Mouse (Mus musculus) liver, embryonic 15.5 days (tissue): Measurements from ENCODE around the gene Naa35. TPM values are rescaled to one million over a fixed set of nuclear protein-coding genes. Genes with fewer than 3 reads are reported as not detected.

Experiments used
- ATAC-seq: fragments of 200-750 bp; cut with Nextera tagmentation; 2 replicates; pipeline ENCODE4 v1.8.0; 2017; ENCODE audit warnings: moderate number of reproducible peaks, mild to moderate bottlenecking, moderate library complexity; ENCODE audit not compliant: insufficient read depth
- H3K27ac ChIP-seq: fragments of 300-500 bp; sonication (generic); replicated peaks from 2 replicates; pipeline ENCODE4 v1.5.1; 2015; ENCODE audit warnings: mild to moderate bottlenecking, inconsistent platforms
- H3K27me3 ChIP-seq: fragments of 300-500 bp; sonication (generic); 2 replicates; pipeline ENCODE4 v1.6.1; 2015; ENCODE audit warnings: mild to moderate bottlenecking, inconsistent platforms
- H3K36me3 ChIP-seq: fragments of 300-500 bp; sonication (generic); replicated peaks from 2 replicates; pipeline ENCODE4 v1.6.1; 2015; ENCODE audit warnings: moderate library complexity, mild to moderate bottlenecking, inconsistent platforms
- H3K4me1 ChIP-seq: fragments of 300-500 bp; sonication (generic); replicated peaks from 2 replicates; pipeline ENCODE4 v1.6.1; 2015; ENCODE audit warnings: inconsistent platforms
- H3K4me2 ChIP-seq: fragments of 300-500 bp; sonication (generic); 2 replicates; pipeline ENCODE4 v1.6.1; 2015; ENCODE audit warnings: moderate library complexity, mild to moderate bottlenecking, inconsistent platforms
- H3K4me3 ChIP-seq: fragments of 300-500 bp; sonication (generic); replicated peaks from 2 replicates; pipeline ENCODE4 v1.5.1; 2015; ENCODE audit warnings: mild to moderate bottlenecking, inconsistent platforms
- H3K9ac ChIP-seq: fragments of 300-500 bp; sonication (generic); 2 replicates; pipeline ENCODE4 v1.6.1; 2015; ENCODE audit warnings: moderate library complexity, mild to moderate bottlenecking, inconsistent platforms
- H3K9me3 ChIP-seq: fragments of 300-500 bp; sonication (generic); replicated peaks from 2 replicates; pipeline ENCODE4 v1.6.1; 2016; ENCODE audit warnings: inconsistent platforms
- WGBS: fragments of 180-500 bp; shearing (Covaris S2); methylation state at CpG from one replicate; pipeline ENCODE4 v1.1.7; 2015; ENCODE audit warnings: mixed read lengths; ENCODE audit not compliant: insufficient replicate concordance; 5-methylcytosine and 5-hydroxymethylcytosine counted together
- polyA plus RNA-seq: library from polyadenylated mRNA; unstranded; fragments of >200 nt; fragmentation: Nextera tagmentation; extraction: Ambion mirVana; gene quantifications from 2 replicates; pipeline ENCODE4 v1.2.1, GENCODE M21; 2015

Naa35 gene
- polyA plus RNA-seq, 1 experiment from 2014 or later, result 26.5 TPM

DNA sequence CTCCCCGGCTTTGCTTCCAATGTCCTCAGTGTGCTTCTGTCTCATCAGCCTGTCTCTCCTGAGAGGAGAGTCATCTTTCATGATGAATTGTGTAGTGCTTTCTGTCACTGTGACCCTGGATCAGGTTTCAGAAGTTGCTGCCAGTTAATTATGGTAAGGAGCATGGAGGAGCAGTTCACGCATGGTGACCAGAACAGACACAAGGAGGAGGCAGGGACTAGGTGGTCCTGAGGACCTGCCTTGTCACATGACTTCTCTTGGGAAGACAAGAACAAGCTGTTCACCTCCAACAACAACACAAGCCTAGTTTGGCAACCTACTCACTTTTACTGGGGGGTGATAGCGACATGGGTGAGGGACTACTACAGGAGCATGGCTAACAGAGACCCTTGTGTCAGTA is 68.1 kb downstream of the Naa35 start:
- Histone ChIP-seq H3K9ac (no peak overlapping the region), H3K36me3 (peaks cover 78% of the 10 kb centered on the region), H3K27me3 (no peaks in the 10 kb centered on the region), H3K4me2 (no peak overlapping the region), H3K27ac (no peak overlapping the region), H3K9me3 (no peaks in the 10 kb centered on the region), H3K4me3 (no peak overlapping the region), H3K4me1 (peaks cover 27% of the 10 kb centered on the region)
- no peak for ATAC-seq
- 86% methylated on average over 3 of the region's 3 CpGs for WGBS

DNA sequence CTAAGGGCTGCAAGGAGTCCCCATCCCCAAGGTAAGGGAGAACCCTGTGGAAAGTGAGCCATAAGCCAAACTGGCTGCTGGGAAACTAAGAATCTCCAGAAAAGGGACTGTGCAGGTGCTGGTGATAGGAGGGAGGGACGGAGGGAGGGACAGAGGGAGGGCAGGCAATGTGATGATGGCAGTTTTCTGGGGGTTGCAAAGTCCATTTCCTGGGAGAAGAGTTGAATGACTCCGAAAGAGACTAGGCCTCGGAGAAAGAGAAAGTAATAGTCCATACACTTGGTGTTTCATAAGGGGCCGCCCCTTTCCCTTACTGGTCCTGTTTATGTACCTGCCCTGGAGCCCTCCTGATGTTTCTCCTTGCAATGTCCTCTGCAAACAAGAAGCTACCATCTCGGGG is 69.4 kb downstream of the Naa35 start:
- peaks cover 27% of the 10 kb centered on the region for H3K4me1 ChIP-seq
- 72% methylated on average over 5 of the region's 5 CpGs for WGBS
- H3K27me3 ChIP-seq, result no peaks in the 10 kb centered on the region
- H3K4me3 ChIP-seq, result no peak overlapping the region
- ATAC-seq, result no peak
- H3K27ac ChIP-seq, result no peak overlapping the region
- H3K9me3 ChIP-seq, result no peaks in the 10 kb centered on the region
- peaks cover 74% of the 10 kb centered on the region for H3K36me3 ChIP-seq
- H3K9ac ChIP-seq, result no peak overlapping the region
- no peak overlapping the region for H3K4me2 ChIP-seq

DNA sequence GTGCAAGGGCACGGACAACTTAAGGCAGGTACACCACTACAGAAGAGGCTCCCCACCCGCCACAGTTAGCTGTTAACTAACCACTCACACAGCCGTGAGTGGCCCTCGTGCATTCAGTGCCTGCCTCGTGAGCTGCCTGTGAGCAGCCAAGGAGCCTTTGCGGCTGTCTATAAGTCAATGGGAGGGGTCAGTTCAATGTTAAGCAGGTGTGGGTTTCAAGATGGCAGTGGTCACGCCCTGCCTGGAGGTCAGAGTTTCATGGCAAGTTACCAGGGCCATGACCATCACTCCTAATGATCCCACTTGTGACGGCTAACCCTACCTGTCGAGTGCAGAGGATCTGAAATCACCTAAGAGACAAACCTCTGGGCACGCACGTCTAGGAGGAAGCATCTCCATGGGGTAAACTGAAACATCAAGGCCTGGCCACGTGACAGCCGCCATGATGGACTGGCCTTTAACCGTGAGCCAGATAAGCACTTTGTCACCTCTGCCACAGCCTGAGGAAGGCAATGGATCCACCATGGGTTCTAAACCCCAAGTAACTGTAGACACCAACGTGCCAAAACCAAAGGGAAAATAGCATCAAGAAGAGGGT is 70.8 kb downstream of the Naa35 start:
- H3K36me3 ChIP-seq, result peaks cover 71% of the 10 kb centered on the region
- no peak overlapping the region for H3K4me3 ChIP-seq
- H3K9ac ChIP-seq, result no peak overlapping the region
- no peak overlapping the region for H3K4me2 ChIP-seq
- no peaks in the 10 kb centered on the region for H3K27me3 ChIP-seq
- H3K4me1 ChIP-seq, result peaks cover 37% of the 10 kb centered on the region
- H3K9me3 ChIP-seq, result no peaks in the 10 kb centered on the region
- ATAC-seq, result no peak
- H3K27ac ChIP-seq, result peak overlapping the region; percentile 16; the same call in 1 of the 2 replicates
- WGBS, result 80% methylated on average over 15 of the region's 15 CpGs

DNA sequence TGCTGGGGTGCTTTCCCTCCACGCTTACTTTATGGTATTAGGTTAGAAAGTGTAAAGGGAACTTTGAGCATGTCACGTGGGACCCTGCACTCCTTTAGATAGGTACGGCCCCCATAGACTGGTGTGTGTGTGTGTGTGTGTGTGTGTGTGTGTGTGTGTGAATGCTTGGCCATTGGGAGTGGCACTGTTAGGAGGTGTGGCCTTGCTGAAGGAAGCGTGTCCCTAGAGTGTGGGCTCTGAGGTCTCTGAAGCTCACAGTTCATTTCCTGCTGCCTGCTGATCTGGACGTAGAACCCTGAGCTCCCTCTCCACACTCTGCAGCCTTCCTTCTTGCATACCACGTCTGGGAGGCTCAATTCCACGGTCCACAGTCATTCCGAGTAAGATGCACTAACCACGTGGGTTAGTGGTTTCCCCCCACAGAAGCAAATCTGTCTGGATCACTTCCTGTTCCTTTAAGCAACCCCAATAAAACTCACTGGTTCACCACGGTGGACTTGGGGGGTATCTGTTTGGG is 71.3 kb downstream of the Naa35 start:
- 40% methylated on average over 10 of the region's 10 CpGs for WGBS
- Histone ChIP-seq H3K27ac (peak overlapping the region; percentile 16; the same call in 1 of the 2 replicates), H3K4me1 (peaks cover 40% of the 10 kb centered on the region), H3K4me2 (no peak overlapping the region), H3K9me3 (no peaks in the 10 kb centered on the region), H3K4me3 (no peak overlapping the region), H3K36me3 (peaks cover 69% of the 10 kb centered on the region), H3K9ac (no peak overlapping the region), H3K27me3 (no peaks in the 10 kb centered on the region)
- ATAC-seq, result 0 out of 2 replicates have a peak, but pooled peaks have one; percentile 38

DNA sequence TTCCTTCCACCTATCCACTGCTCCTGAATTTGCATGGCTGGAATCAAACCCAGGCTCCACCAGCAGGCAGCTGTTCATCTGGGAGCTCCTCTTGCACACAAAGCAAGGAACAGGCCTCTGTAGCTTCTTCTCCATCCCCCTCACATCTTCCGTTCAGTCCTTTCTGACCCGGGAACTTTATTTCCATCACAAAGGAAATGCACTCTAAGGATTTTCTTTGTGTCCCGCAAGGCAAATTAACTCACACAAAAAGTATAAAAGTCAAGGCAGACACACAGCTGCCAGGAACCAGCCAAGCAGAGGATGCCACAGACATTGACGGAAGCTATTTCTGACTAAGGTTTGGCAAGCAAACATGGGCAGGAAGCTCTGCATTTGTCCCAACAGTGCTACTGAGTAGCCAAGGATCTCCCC is 71.9 kb downstream of the Naa35 start:
- no peak for ATAC-seq
- Histone ChIP-seq H3K4me3 (no peak overlapping the region), H3K9me3 (no peaks in the 10 kb centered on the region), H3K27me3 (no peaks in the 10 kb centered on the region), H3K27ac (peak overlapping the region; percentile 16; the same call in 1 of the 2 replicates), H3K4me2 (no peak overlapping the region), H3K36me3 (peaks cover 72% of the 10 kb centered on the region), H3K9ac (no peak overlapping the region), H3K4me1 (peaks cover 40% of the 10 kb centered on the region)
- 69% methylated on average over 4 of the region's 4 CpGs for WGBS

DNA sequence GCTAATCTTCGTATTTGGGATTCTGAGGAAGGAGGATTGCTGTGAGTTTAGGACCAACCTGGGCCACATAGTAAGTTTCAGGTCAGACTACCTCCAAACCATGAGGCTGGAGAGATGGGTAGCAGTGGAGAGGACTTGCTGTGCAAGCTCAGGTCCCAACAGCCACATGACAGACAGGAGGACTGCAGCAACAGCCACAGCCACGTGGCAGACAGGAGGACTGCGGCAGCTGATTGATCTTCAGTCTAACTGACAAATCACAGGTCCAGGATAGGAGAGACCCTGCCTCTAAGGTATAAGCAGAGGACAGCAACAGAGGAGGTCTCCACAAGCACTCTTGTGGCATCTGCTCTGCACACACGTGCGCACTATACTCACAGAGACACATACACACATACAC is 72.7 kb downstream of the Naa35 start:
- no peak overlapping the region for H3K4me3 ChIP-seq
- H3K27me3 ChIP-seq, result no peaks in the 10 kb centered on the region
- no peak overlapping the region for H3K27ac ChIP-seq
- no peak overlapping the region for H3K4me2 ChIP-seq
- no peaks in the 10 kb centered on the region for H3K9me3 ChIP-seq
- WGBS, result 79% methylated on average over 5 of the region's 5 CpGs
- H3K36me3 ChIP-seq, result peaks cover 75% of the 10 kb centered on the region
- no peak overlapping the region for H3K9ac ChIP-seq
- no peak for ATAC-seq
- peaks cover 40% of the 10 kb centered on the region for H3K4me1 ChIP-seq

DNA sequence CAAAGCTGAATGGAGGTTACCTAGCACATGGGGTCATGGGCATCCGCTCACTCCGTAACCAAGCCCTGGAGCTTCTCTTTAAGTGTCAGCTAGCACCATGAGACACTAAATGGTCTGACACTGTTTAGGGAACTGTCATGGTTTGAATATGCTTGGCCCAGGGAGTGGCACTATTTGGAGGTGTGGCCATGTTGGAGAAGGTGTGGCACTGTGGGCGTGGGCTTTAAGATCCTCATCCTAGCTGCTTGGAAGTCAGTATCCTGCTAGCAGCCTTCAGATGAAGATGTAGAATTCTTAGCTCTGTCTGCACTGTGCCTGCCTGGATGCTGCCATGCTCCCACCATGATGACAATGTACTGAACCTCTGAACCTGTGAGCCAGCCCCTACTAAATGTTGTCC is 75.3 kb downstream of the Naa35 start:
- Histone ChIP-seq H3K9me3 (no peaks in the 10 kb centered on the region), H3K9ac (no peak overlapping the region), H3K27me3 (no peaks in the 10 kb centered on the region), H3K4me1 (peaks cover 32% of the 10 kb centered on the region), H3K36me3 (peaks cover 81% of the 10 kb centered on the region), H3K27ac (no peak overlapping the region), H3K4me3 (no peak overlapping the region), H3K4me2 (no peak overlapping the region)
- ATAC-seq, result no peak
- 87% methylated on average over 3 of the region's 3 CpGs for WGBS

DNA sequence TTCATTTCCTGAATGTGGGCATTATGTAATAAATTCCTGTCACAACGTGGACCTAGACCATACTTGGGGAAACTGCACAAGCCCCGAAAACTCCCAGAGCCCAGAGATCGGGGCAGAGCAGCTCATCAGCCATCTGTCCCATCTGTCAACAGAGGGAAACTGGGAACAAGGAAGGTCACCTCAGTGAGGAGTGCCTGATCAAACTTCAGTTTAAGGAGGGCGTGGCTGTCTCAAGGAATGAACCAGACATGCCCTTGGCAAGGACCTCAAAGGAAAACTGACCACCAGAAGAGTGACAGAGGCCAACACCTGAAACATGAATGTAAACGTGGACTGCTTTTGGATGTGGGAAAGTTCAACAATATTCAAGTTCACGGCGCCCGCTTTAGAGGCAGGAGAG is 76.3 kb downstream of the Naa35 start:
- peaks cover 31% of the 10 kb centered on the region for H3K4me1 ChIP-seq
- no peaks in the 10 kb centered on the region for H3K27me3 ChIP-seq
- H3K9ac ChIP-seq, result no peak overlapping the region
- H3K9me3 ChIP-seq, result no peaks in the 10 kb centered on the region
- no peak overlapping the region for H3K4me3 ChIP-seq
- H3K36me3 ChIP-seq, result peaks cover 88% of the 10 kb centered on the region
- WGBS, result 86% methylated on average over 8 of the region's 8 CpGs
- no peak overlapping the region for H3K27ac ChIP-seq
- ATAC-seq, result no peak
- H3K4me2 ChIP-seq, result no peak overlapping the region

DNA sequence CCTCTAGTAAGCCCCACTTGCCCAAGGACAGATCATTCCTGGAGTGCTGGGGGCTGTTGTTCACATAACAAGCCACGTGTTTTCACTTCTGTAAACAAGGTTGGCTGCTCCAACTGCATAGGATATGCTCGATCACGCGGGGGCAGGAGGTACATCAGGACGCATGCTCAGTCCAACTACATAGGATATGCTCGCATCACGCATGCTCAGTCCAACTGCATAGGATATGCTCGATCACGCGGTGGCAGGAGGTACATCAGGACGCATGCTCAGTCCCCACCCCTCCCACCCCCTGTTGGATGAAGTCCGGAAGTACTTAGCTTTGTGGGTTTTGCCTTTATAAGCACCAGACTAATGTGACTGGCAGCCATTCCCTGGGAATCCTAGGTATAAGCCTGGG is 76.9 kb downstream of the Naa35 start:
- peaks cover 31% of the 10 kb centered on the region for H3K4me1 ChIP-seq
- H3K9me3 ChIP-seq, result no peaks in the 10 kb centered on the region
- 92% methylated on average over 12 of the region's 12 CpGs for WGBS
- no peak overlapping the region for H3K4me3 ChIP-seq
- no peak overlapping the region for H3K27ac ChIP-seq
- H3K9ac ChIP-seq, result no peak overlapping the region
- peaks cover 90% of the 10 kb centered on the region for H3K36me3 ChIP-seq
- H3K4me2 ChIP-seq, result no peak overlapping the region
- H3K27me3 ChIP-seq, result no peaks in the 10 kb centered on the region
- no peak for ATAC-seq

DNA sequence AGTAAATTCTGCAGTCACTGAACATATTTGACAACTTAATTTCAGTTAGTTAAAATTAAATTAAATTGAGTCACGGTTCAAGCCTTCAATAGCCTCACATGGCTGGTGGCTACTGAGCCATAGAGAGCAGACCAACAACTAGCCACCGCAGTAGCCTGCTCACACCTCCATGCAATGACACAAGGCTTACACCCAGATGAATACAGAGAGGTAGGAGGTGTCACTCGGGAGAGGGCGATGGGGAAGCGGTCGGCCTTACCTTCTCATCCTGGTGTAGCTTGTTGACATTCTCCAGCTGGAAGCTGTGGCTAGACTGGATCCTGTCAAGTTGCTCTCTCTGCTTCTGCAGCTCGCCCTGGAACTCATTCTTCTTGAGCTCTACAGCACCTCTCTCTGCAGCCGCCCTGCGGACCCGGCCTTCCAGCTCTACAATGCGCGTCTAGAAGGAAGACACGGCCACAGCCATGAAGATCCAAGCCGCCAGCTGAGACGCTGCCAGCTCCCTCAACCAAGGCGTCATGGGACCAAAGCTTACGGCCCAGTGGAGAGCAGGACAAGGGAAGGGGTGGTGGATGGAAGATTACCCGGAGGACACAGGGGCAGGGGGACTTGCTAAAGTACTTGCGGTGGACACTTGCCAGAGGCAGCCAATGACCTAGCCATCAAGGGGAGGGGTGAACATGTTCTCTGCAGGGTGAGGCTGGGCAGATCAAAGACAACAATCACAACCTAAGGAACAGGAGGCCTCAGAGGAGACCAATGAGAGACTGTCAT is 79.1 kb downstream of the Naa35 start:
- Histone ChIP-seq H3K27me3 (no peaks in the 10 kb centered on the region), H3K27ac (no peak overlapping the region), H3K9ac (no peak overlapping the region), H3K4me3 (no peak overlapping the region), H3K9me3 (no peaks in the 10 kb centered on the region), H3K4me2 (no peak overlapping the region), H3K36me3 (peaks cover 80% of the 10 kb centered on the region), H3K4me1 (peaks cover 44% of the 10 kb centered on the region)
- WGBS, result 85% methylated on average over 19 of the region's 19 CpGs
- ATAC-seq, result no peak

DNA sequence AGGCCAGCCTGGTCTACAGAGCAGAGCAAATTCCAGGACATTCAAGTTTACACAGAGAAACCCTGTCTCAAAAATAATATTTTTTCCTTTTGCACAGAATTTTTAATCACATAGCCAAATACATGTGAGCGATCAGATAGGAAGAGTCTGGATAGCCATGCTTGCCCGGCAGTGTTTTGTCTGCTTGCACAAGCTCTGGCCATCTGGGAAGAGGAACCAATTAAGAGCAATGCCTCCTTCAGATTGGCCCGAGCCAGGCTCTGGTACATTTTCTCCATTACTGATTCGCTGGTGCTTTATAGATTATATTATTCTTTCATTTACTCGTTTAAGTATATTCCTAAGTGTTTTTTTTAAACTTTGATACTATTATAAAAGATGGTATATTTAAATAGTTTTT is 82.7 kb downstream of the Naa35 start:
- H3K9me3 ChIP-seq, result no peaks in the 10 kb centered on the region
- peaks cover 59% of the 10 kb centered on the region for H3K36me3 ChIP-seq
- peak overlapping the region; percentile 48 for H3K27ac ChIP-seq
- H3K4me1 ChIP-seq, result peaks cover 59% of the 10 kb centered on the region
- whole genome bisulfite sequencing, result 65% methylated on average over 5 of the region's 5 CpGs
- no peak overlapping the region for H3K9ac ChIP-seq
- H3K27me3 ChIP-seq, result no peaks in the 10 kb centered on the region
- H3K4me2 ChIP-seq, result 0 out of 2 replicates have a peak overlapping the region, but pooled peaks have one; percentile 69
- no peak overlapping the region for H3K4me3 ChIP-seq
- no peak for ATAC-seq
